Mouse (Mus musculus) cerebellum, adult 11 months (tissue): Measurements from ENCODE around the gene Sipa1l3.

Experiments used
- DNase-seq: peaks from one replicate; pipeline ENCODE4 v3.0.0; 2022

The Sipa1l3 gene

GRCm38 (mm10) chr7:29368004-29368320, 150.5 kb downstream of the Sipa1l3 start:
- no peak for DNase-seq

- no peak for DNase-seq
Measured at GRCm38 (mm10) chr7:29367166-29368003, 151.1 kb downstream of the Sipa1l3 start.

- DNase-seq: peak; percentile 54
Measured at GRCm38 (mm10) chr7:29364052-29364451, 154.4 kb downstream of the Sipa1l3 start.

GRCm38 (mm10) chr7:29361497-29361896, 156.9 kb downstream of the Sipa1l3 start:
- no peak for DNase-seq

GRCm38 (mm10) chr7:29355406-29355805, 163.0 kb downstream of the Sipa1l3 start:
- DNase-seq: no peak

- DNase-seq: no peak
Measured at GRCm38 (mm10) chr7:29354161-29354560, 164.3 kb downstream of the Sipa1l3 start.

GRCm38 (mm10) chr7:29352246-29352645, 166.2 kb downstream of the Sipa1l3 start:
- DNase-seq: no peak

GRCm38 (mm10) chr7:29350489-29350888, 168.0 kb downstream of the Sipa1l3 start:
- DNase-seq: no peak

- DNase-seq: no peak
Measured at GRCm38 (mm10) chr7:29346212-29346611, 172.2 kb downstream of the Sipa1l3 start.

- no peak for DNase-seq
Measured at GRCm38 (mm10) chr7:29345534-29345933, 172.9 kb downstream of the Sipa1l3 start.

GRCm38 (mm10) chr7:29343746-29344145, 174.7 kb downstream of the Sipa1l3 start:
- DNase-seq: peak; percentile 45

GRCm38 (mm10) chr7:29342489-29343092, 175.8 kb downstream of the Sipa1l3 start:
- DNase-seq: peak; percentile 36

- no peak for DNase-seq
Measured at GRCm38 (mm10) chr7:29341722-29342121, 176.7 kb downstream of the Sipa1l3 start.

- no peak for DNase-seq
Measured at GRCm38 (mm10) chr7:29340838-29341237, 177.6 kb downstream of the Sipa1l3 start.

- DNase-seq: no peak
Measured at GRCm38 (mm10) chr7:29340247-29340646, 178.2 kb downstream of the Sipa1l3 start.

- no peak for DNase-seq
Measured at GRCm38 (mm10) chr7:29338984-29339679, 179.3 kb downstream of the Sipa1l3 start.

GRCm38 (mm10) chr7:29338351-29338919, 180.0 kb downstream of the Sipa1l3 start:
- DNase-seq: no peak

- no peak for DNase-seq
Measured at GRCm38 (mm10) chr7:29337766-29338165, 180.7 kb downstream of the Sipa1l3 start.

GRCm38 (mm10) chr7:29336795-29337319, 181.6 kb downstream of the Sipa1l3 start:
- no peak for DNase-seq

GRCm38 (mm10) chr7:29335841-29336671, 182.4 kb downstream of the Sipa1l3 start:
- no peak for DNase-seq

- DNase-seq: no peak
Measured at GRCm38 (mm10) chr7:29335276-29335675, 183.2 kb downstream of the Sipa1l3 start.

GRCm38 (mm10) chr7:29334156-29334555, 184.3 kb downstream of the Sipa1l3 start:
- no peak for DNase-seq
